9 mouse cellular contexts compared by ENCODE assay signal in the genomic region with DNA sequence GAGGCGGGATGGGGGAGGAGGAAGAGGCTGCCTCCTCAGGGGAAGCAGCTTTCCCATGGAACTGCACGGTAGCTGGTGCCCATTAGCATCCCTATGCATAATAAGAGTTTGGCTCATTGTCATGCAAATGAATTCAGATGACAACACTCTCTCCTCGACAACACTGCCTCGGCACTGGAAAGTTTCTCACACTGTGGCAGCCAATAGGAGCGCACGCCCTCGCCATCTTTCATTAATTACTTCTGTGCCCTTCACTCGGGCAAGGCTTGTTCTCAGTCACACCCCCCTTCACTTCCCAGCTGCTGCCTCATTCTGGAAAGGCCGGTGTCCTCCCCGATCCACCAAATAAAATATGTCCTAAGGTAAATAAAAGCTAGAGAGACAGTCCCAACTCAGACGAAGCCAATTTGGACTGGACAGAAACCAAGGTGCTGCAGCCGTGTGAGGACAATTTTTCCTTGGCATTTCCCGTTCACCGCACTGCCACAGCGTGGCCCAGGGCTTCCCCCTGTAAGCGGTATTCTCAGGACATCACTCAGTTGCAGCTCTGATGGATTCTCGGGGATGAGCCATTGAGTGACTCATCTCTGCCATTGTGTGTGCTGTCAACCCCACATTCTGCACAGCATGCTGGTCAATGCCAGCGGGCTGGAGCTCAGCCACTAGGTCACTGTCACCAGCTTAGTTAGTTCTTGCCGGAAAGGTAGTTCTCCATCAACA. TPM values are rescaled to one million over a fixed set of nuclear protein-coding genes. Genes with fewer than 3 reads are reported as not detected.
DNase-seq lines count a peak whose midpoint lies in the region; ATAC-seq and TF ChIP-seq lines count a peak whose summit lies in the region.
"Had no signal": no experiment of that assay in that cellular context is flagged by ENCODE, and none has a peak within 500 bp of the region (broad histone marks: within the 10 kb centered on the region; RNA-seq: fewer than 3 reads in every experiment).

No protein-coding gene starts in this region.

- no peak for TF ChIP-seq CTCF in cortical plate, adult 2 months (IDR thresholded peaks at IDR 0.05; ENCODE audit: extremely low read depth, insufficient read depth, low read length)

- H3K27ac ChIP-seq in heart, embryonic 14.5 days (replicated peaks in 1 of 2; ENCODE audit: control insufficient read depth in 1 of 2, insufficient read depth in 1 of 2, low read depth in 2 of 2, low read length in 2 of 2): no peak overlapping the region
- peak overlapping the region; percentile 69 for H3K27ac ChIP-seq in cortical plate, adult 2 months (ENCODE audit: insufficient read depth, low read length)
- peak overlapping the region; percentile 68 for H3K27ac ChIP-seq in hindbrain, embryonic 14.5 days

- H3K9me3 ChIP-seq in heart, embryonic 14.5 days (ENCODE audit: control insufficient read depth, low read length): no peaks in the 10 kb centered on the region
- no peaks in the 10 kb centered on the region for H3K9me3 ChIP-seq in hindbrain, embryonic 14.5 days (ENCODE audit: control insufficient read depth, low read length)

- peaks cover 0 to 10% of the 10 kb centered on the region in 2 experiments; a peak in 3 of 4 replicates for H3K4me1 ChIP-seq in heart, embryonic 14.5 days (ENCODE audit: control insufficient read depth in 2 of 2, insufficient read depth in 2 of 2, low read length in 2 of 2)
- peaks cover 4% of the 10 kb centered on the region for H3K4me1 ChIP-seq in cortical plate, adult 2 months (ENCODE audit: control insufficient read depth, insufficient read depth, low read length)
- peaks cover 20% of the 10 kb centered on the region for H3K4me1 ChIP-seq in hindbrain, embryonic 14.5 days (replicated peaks; ENCODE audit: control insufficient read depth, insufficient read depth, low read length)

- H3K9ac ChIP-seq in heart, embryonic 14.5 days (ENCODE audit: low read length): peak overlapping the region; percentile 41; the same call in 1 of the 2 replicates
- peak overlapping the region; percentile 24; the same call in 1 of the 2 replicates for H3K9ac ChIP-seq in hindbrain, embryonic 14.5 days

- no peak for DNase-seq in heart, postnatal 25 days (ENCODE audit: low spot score)
- peak; percentile 71 for DNase-seq in hindbrain, embryonic 14.5 days (ENCODE audit: low spot score)
- peak; percentile 35 to 48 for DNase-seq in left cerebral cortex, adult 18-20 months (ENCODE audit: low spot score in 2 of 2)
- no peak for DNase-seq in spleen, adult 18-20 months
- DNase-seq in gastrocnemius, adult 18-20 months (ENCODE audit: low spot score): no peak

- H3K4me3 ChIP-seq in heart, embryonic 14.5 days (ENCODE audit: control insufficient read depth in 1 of 2, insufficient read depth in 1 of 2, low read depth in 1 of 2, low read length in 2 of 2): peak overlapping the region; percentile 42 to 43
- 0 out of 2 replicates have a peak overlapping the region, but pooled peaks have one; percentile 1 for H3K4me3 ChIP-seq in cortical plate, adult 2 months (ENCODE audit: insufficient read depth, low read length)
- peak overlapping the region; percentile 10 for H3K4me3 ChIP-seq in hindbrain, embryonic 14.5 days (replicated peaks; ENCODE audit: low read length)
- H3K4me3 ChIP-seq in myocyte: no peak overlapping the region

- intact Hi-C loops in heart, postnatal 25 days (cut with DNase I): no loop called here

- H3K27me3 ChIP-seq in heart, embryonic 14.5 days (ENCODE audit: control insufficient read depth, insufficient read depth, low read length): peaks cover 3% of the 10 kb centered on the region; the same call in 1 of the 2 replicates
- no peaks in the 10 kb centered on the region for H3K27me3 ChIP-seq in hindbrain, embryonic 14.5 days (ENCODE audit: control insufficient read depth, insufficient read depth, low read length)
- no peaks in the 10 kb centered on the region for H3K27me3 ChIP-seq in myocyte (ENCODE audit: control insufficient read depth, insufficient read depth, insufficient read length)

- no peaks in the 10 kb centered on the region for H3K79me2 ChIP-seq in myocyte (ENCODE audit: control insufficient read depth, insufficient read depth)

- no peak overlapping the region for H3ac ChIP-seq in myocyte (ENCODE audit: control insufficient read depth, insufficient read length)

- WGBS in heart, embryonic 14.5 days: 7% methylated on average over 18 of the region's 19 CpGs
- WGBS in hindbrain, embryonic 14.5 days: 1% methylated on average over 19 of the region's 19 CpGs

- H3K4me2 ChIP-seq in heart, embryonic 14.5 days (ENCODE audit: low read length): peak overlapping the region; percentile 77
- peak overlapping the region; percentile 55 for H3K4me2 ChIP-seq in hindbrain, embryonic 14.5 days (replicated peaks)
- H3K4me2 ChIP-seq in myocyte (ENCODE audit: low read depth): peak overlapping the region; percentile 78

- no peaks in the 10 kb centered on the region for H3K36me3 ChIP-seq in heart, embryonic 14.5 days (ENCODE audit: control insufficient read depth, insufficient read depth, low read length)
- no peaks in the 10 kb centered on the region for H3K36me3 ChIP-seq in hindbrain, embryonic 14.5 days (replicated peaks; ENCODE audit: control insufficient read depth, insufficient read depth)
- no peaks in the 10 kb centered on the region for H3K36me3 ChIP-seq in myocyte (ENCODE audit: control insufficient read depth, insufficient read depth)
- H3K36me3 ChIP-seq: G1E had no signal

- no peak for ATAC-seq in heart, embryonic 14.5 days (ENCODE audit: insufficient number of reproducible peaks, insufficient read depth, low FRiP score, low read depth)
- peak; percentile 90 for ATAC-seq in hindbrain, embryonic 14.5 days (ENCODE audit: low FRiP score)

- TF ChIP-seq POLR2A in cortical plate, adult 2 months (IDR thresholded peaks at IDR 0.05; ENCODE audit: extremely low read depth, insufficient read depth, low read length): 0 out of 2 replicates have a peak, but pooled peaks have one; percentile 18
- TF ChIP-seq POLR2A in myocyte (IDR thresholded peaks at IDR 0.05; ENCODE audit: insufficient read length, low read depth): no peak

TF ChIP-seq in myocyte, 11 proteins besides CTCF, POLR2A, EP300 and RAD21:
- TF ChIP-seq TCF12 (IDR thresholded peaks at IDR 0.05; ENCODE audit: insufficient read depth, poor library complexity, severe bottlenecking) (no peak), MAX (IDR thresholded peaks at IDR 0.05; ENCODE audit: low read depth) (no peak), POLR2AphosphoS2 (IDR thresholded peaks at IDR 0.05; ENCODE audit: insufficient read length, low read depth) (no peak), REST (IDR thresholded peaks at IDR 0.05; ENCODE audit: insufficient read depth, insufficient read length) (no peak), E2F4 (IDR thresholded peaks at IDR 0.05; ENCODE audit: insufficient read depth) (no peak), USF1 (IDR thresholded peaks at IDR 0.05; ENCODE audit: low read depth) (no peak), MYOG (IDR thresholded peaks at IDR 0.05; ENCODE audit: control insufficient read depth in 1 of 3, insufficient read depth in 1 of 3, insufficient read length in 2 of 3, low read depth in 2 of 3) (no peak), TCF3 (IDR thresholded peaks at IDR 0.05; ENCODE audit: insufficient read length, low read depth) (no peak), SRF (IDR thresholded peaks at IDR 0.05; ENCODE audit: control insufficient read depth, insufficient read length, low read depth) (no peak), MYOD1 (IDR thresholded peaks at IDR 0.05; ENCODE audit: control insufficient read depth in 1 of 3, insufficient read length in 2 of 3, low read depth in 2 of 3) (no peak), CEBPB (IDR thresholded peaks at IDR 0.05; ENCODE audit: insufficient read depth, poor library complexity, severe bottlenecking) (no peak)

RNA-seq across cellular contexts. Expression of a gene that starts 29.3 kb away (rescaled TPM):
- 17.7 and 20.7 TPM in 2 replicates for polyA plus RNA-seq in heart, embryonic 14.5 days (2014; fragmentation: Nextera tagmentation; extraction: Ambion mirVana)
- 1 to 10 TPM; 2.2 to 2.6 TPM for total RNA-seq in heart, postnatal 25 days (2021)
- 19.2 and 21.8 TPM in 2 replicates for polyA plus RNA-seq in cortical plate, adult 2 months (2012; rRNA removed)
- 44.2 and 49.0 TPM in 2 replicates for polyA plus RNA-seq in hindbrain, embryonic 14.5 days (2014; fragmentation: Nextera tagmentation; extraction: Ambion mirVana)
- total RNA-seq in left cerebral cortex, adult 18-20 months (2021): 10 to 100 TPM; 22.8 to 24.2 TPM
- polyA plus RNA-seq in myocyte (2012; fragmentation: generic; extraction: Trizol): 17.9 TPM
- total RNA-seq in gastrocnemius, adult 18-20 months (2021): 1 to 10 TPM; 1.6 to 2.7 TPM
- polyA plus RNA-seq: G1E had no signal

Comparison
In these comparisons a context has a peak if more than half of its experiments do, and no peak if none do; other contexts are left out.
1. H3K27ac ChIP-seq: peak in cortical plate, adult 2 months (single experiment) and hindbrain, embryonic 14.5 days (single experiment); none in heart, embryonic 14.5 days (0 of 2).
2. DNase-seq: peak in hindbrain, embryonic 14.5 days (single experiment) and left cerebral cortex, adult 18-20 months (2 of 2); none in heart, postnatal 25 days (single experiment), spleen, adult 18-20 months (0 of 2) and gastrocnemius, adult 18-20 months (single experiment).
3. Peak in every context shown above with its lines, with median percentiles within 50 percentile points of each other: H3K4me2 ChIP-seq.